Mouse (Mus musculus) thymus, adult 2 months (tissue): ENCODE results near the gene Gm20388. TPM values are rescaled to one million over a fixed set of nuclear protein-coding genes. Genes with fewer than 3 reads are reported as not detected.

ENCODE experiments used
- DNase-seq: peaks from one replicate; pipeline ENCODE4 v3.0.0; 2021
- H3K27ac ChIP-seq: fragments of 200-500 bp; 2 replicates; pipeline ENCODE4 v1.5.1; 2012; ENCODE audit warnings: low read length, control low read depth; ENCODE audit not compliant: control insufficient read depth, insufficient read depth
- H3K27me3 ChIP-seq: fragments of 200-500 bp; 2 replicates; pipeline ENCODE4 v1.6.1; 2012; ENCODE audit warnings: mild to moderate bottlenecking, low read length, moderate library complexity, mixed read lengths; ENCODE audit not compliant: control insufficient read depth, insufficient read depth
- H3K36me3 ChIP-seq: fragments of 200-500 bp; 2 replicates; pipeline ENCODE4 v1.6.1; 2012; ENCODE audit warnings: mild to moderate bottlenecking, low read length, moderate library complexity; ENCODE audit not compliant: control insufficient read depth, insufficient read depth
- H3K4me1 ChIP-seq: fragments of 200-500 bp; replicated peaks from 2 replicates; pipeline ENCODE4 v1.6.1; 2012; ENCODE audit warnings: low read length; ENCODE audit not compliant: control insufficient read depth, insufficient read depth
- H3K4me3 ChIP-seq: fragments of 200-500 bp; 2 replicates; pipeline ENCODE4 v1.5.1; 2012; ENCODE audit warnings: mild to moderate bottlenecking, low read length, control low read depth, moderate library complexity; ENCODE audit not compliant: control insufficient read depth, insufficient read depth
- CTCF ChIP-seq: fragments of 200-500 bp; IDR thresholded peaks from 2 replicates; pipeline ENCODE4 v1.5.1; 2012; ENCODE audit warnings: mild to moderate bottlenecking, control low read depth, low read length, moderate library complexity, borderline replicate concordance; ENCODE audit not compliant: control insufficient read depth, poor library complexity, insufficient read depth; ENCODE audit errors: extremely low read depth
- POLR2A ChIP-seq: fragments of 200-500 bp; IDR thresholded peaks from 2 replicates; pipeline ENCODE4 v1.6.1; 2012; ENCODE audit warnings: mild to moderate bottlenecking, low read length, control low read depth, moderate library complexity; ENCODE audit not compliant: control insufficient read depth, poor library complexity, insufficient read depth; ENCODE audit errors: extremely low read depth
- WGBS: fragments of 180-500 bp; shearing (Covaris S2); methylation state at CpG from one replicate; pipeline ENCODE4 v1.1.7; 2018; 5-methylcytosine and 5-hydroxymethylcytosine counted together
- polyA plus RNA-seq: library from polyadenylated mRNA; depleted of rRNA; stranded (reverse); fragments of >200 nt; gene quantifications from 2 replicates; pipeline ENCODE4 v1.2.3, GENCODE M21; 2012

Gm20388 gene
- polyA plus RNA-seq, 1 experiment, result 103 TPM

- WGBS, result 94% methylated on average over 10 of the region's 10 CpGs
- Histone ChIP-seq H3K36me3 (no peaks in the 10 kb centered on the region), H3K27me3 (no peaks in the 10 kb centered on the region), H3K4me1 (no peaks in the 10 kb centered on the region), H3K27ac (no peak overlapping the region), H3K4me3 (no peak overlapping the region)
- no peak for DNase-seq
- TF ChIP-seq POLR2A, result no peak
- TF ChIP-seq CTCF, result no peak
Observed at GRCm38 (mm10) chr8:121445027-121445471, 1534.4 kb downstream of the Gm20388 start.

GRCm38 (mm10) chr8:121446133-121446532 lies 1535.5 kb downstream of the Gm20388 start:
- no peaks in the 10 kb centered on the region for H3K36me3 ChIP-seq
- H3K4me1 ChIP-seq, result no peaks in the 10 kb centered on the region
- H3K27me3 ChIP-seq, result no peaks in the 10 kb centered on the region
- no peak for DNase-seq
- no peak overlapping the region for H3K4me3 ChIP-seq
- no peak for TF ChIP-seq POLR2A
- TF ChIP-seq CTCF, result no peak
- H3K27ac ChIP-seq, result no peak overlapping the region
- WGBS, result 95% methylated on average over 12 of the region's 12 CpGs

GRCm38 (mm10) chr8:121446862-121447261 lies 1536.2 kb downstream of the Gm20388 start:
- DNase-seq, result no peak
- H3K27me3 ChIP-seq, result no peaks in the 10 kb centered on the region
- no peak overlapping the region for H3K4me3 ChIP-seq
- no peaks in the 10 kb centered on the region for H3K4me1 ChIP-seq
- H3K27ac ChIP-seq, result no peak overlapping the region
- TF ChIP-seq POLR2A (no peak), CTCF (no peak)
- H3K36me3 ChIP-seq, result no peaks in the 10 kb centered on the region
- 89% methylated on average over 6 of the region's 6 CpGs for WGBS

GRCm38 (mm10) chr8:121450211-121450610 lies 1539.6 kb downstream of the Gm20388 start:
- no peak overlapping the region for H3K4me3 ChIP-seq
- H3K27me3 ChIP-seq, result no peaks in the 10 kb centered on the region
- WGBS, result 94% methylated on average over 8 of the region's 8 CpGs
- no peak for DNase-seq
- H3K36me3 ChIP-seq, result no peaks in the 10 kb centered on the region
- no peak overlapping the region for H3K27ac ChIP-seq
- TF ChIP-seq CTCF (no peak), POLR2A (no peak)
- H3K4me1 ChIP-seq, result no peaks in the 10 kb centered on the region

- no peak overlapping the region for H3K4me3 ChIP-seq
- H3K36me3 ChIP-seq, result no peaks in the 10 kb centered on the region
- TF ChIP-seq CTCF, result no peak
- no peak for TF ChIP-seq POLR2A
- DNase-seq, result no peak
- no peaks in the 10 kb centered on the region for H3K27me3 ChIP-seq
- H3K4me1 ChIP-seq, result no peaks in the 10 kb centered on the region
- 53% methylated on average over 16 of the region's 16 CpGs for WGBS
- no peak overlapping the region for H3K27ac ChIP-seq
Observed at GRCm38 (mm10) chr8:121451404-121452076, 1540.9 kb downstream of the Gm20388 start.

- no peak overlapping the region for H3K4me3 ChIP-seq
- no peaks in the 10 kb centered on the region for H3K4me1 ChIP-seq
- DNase-seq, result no peak
- H3K36me3 ChIP-seq, result no peaks in the 10 kb centered on the region
- WGBS, result 94% methylated on average over 17 of the region's 17 CpGs
- H3K27ac ChIP-seq, result no peak overlapping the region
- no peaks in the 10 kb centered on the region for H3K27me3 ChIP-seq
- no peak for TF ChIP-seq POLR2A
- no peak for TF ChIP-seq CTCF
Observed at GRCm38 (mm10) chr8:121454737-121455136, 1544.1 kb downstream of the Gm20388 start.
